Mouse (Mus musculus): Measurements from ENCODE around the gene Fam129b.

Fam129b gene

GRCm38 (mm10) chr2:32921235-32921634 lies 45.3 kb downstream of the Fam129b start:
- in situ Hi-C loops (cut with MboI, MseI): loop anchor here (5.0 kb wide), 1 partner anchor 34 kb away; no protein-coding TSS in a partner anchor

GRCm38 (mm10) chr2:32921801-32922380 lies 46.0 kb downstream of the Fam129b start:
- in situ Hi-C loops (cut with MboI, MseI): loop anchor here (5.0 kb wide), 1 partner anchor 35 kb away; no protein-coding TSS in a partner anchor

GRCm38 (mm10) chr2:32922564-32922963 lies 46.6 kb downstream of the Fam129b start:
- in situ Hi-C loops (cut with MboI, MseI): loop anchor here (5.0 kb wide), 1 partner anchor 35 kb away; no protein-coding TSS in a partner anchor

DNA sequence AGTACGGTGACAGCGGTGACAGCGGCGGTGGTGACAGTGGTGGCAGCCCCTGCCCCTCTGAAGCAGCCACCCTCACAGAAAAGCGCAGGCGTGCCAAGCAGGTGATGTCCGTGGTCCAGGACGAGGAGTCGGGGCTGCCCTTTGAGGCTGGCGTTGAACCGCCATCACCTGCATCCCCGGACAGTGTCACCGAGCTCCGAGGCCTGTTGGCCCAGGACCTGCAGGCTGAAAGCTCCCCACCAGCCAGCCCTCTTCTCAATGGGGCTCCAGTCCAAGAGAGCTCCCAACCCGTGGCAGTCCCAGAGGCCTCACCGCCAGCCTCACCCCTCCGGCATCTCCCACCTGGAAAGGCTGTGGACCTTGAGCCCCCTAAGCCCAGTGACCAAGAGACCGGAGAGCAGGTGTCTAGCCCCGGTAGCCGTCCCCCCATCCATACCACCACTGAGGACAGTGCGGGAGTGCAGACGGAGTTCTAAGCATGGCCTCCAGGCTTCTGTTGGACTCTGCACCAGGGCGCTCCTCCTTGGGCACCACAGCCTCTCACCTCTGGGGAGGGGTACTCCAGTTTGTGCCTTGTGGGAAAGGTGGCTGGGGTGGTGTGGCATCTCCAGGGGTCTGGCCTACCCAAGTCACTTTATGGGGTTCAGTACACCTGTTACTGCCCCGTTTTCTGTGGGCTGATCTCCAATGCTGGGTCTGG lies 47.8 kb downstream of the Fam129b start:
- in situ Hi-C loops (cut with MboI, MseI): loop anchor here (5.0 kb wide), 1 partner anchor 36 kb away; no protein-coding TSS in a partner anchor

GRCm38 (mm10) chr2:32924306-32924844 lies 48.5 kb downstream of the Fam129b start:
- in situ Hi-C loops (cut with MboI, MseI): loop anchor here (5.0 kb wide), 1 partner anchor 37 kb away; no protein-coding TSS in a partner anchor

DNA sequence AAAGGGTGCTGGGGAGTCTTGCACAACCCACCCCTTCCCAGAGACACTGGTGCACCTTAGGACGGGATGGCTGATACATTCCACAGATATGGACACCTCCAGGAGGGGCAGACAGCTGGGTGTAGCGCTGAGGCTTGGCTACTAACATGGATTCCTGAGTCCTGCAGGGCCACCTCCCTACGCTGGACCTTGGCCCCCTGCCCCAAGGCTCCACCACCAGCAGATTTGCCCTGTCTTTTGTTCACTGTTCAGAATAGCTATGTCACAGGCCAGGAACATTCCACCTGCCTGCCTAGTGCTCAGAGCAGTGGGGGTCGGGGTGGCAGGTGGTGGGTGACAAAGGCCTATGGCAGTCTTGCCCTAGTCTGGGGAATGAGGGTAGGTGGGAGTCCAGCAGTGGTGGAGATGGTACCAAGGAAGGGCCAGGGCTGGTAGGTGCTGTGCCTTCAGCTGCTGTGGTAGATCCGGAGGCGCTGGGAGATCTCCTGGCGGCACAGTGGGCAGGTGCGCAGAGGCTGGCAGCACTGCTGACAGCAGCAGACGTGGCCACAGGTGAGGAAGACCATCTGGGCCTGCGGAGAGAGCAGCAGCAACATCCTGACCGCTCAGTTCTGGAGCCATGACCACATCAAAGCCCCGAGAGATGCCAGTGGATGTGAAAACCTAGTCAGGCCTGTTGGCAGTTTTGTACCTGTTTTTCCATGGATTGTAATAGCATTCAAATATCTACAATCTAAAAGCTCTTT lies 50.6 kb downstream of the Fam129b start:
- in situ Hi-C loops (cut with MboI, MseI): no loop called here

DNA sequence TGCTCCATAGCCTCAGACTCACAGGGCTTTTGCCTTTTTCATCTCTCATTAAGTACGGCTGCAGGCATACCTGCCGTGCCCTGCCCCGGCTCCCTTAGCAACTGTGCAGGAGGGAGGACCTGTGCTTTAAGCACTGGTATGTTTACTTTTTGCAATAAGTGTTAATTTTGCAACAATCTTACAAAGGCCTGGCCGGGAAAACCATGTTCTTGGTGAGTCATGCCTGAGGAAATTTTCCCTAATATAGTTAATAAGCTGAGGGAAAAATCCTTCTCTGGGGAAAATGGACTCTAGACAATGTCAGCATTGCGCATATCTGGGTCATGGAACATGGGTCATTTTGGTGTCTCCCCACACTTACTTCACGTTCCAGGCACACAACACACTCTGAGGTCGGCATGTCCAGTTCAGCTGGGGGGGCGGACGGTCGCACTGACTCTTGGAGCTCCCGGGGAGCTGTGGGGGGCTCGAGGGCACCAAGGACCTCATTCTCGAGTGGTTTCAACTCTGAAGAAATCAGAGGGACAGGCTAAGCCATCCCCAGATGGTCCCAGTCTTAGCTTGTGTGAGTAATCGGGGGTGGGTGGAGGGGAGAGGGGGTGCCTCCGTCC lies 51.8 kb downstream of the Fam129b start:
- in situ Hi-C loops (cut with MboI, MseI): no loop called here

- in situ Hi-C loops (cut with MboI, MseI): no loop called here
These were observed 52.5 kb downstream of the Fam129b start for GRCm38 (mm10) chr2:32928235-32928946.

GRCm38 (mm10) chr2:32928947-32929829 lies 53.3 kb downstream of the Fam129b start:
- in situ Hi-C loops (cut with MboI, MseI): no loop called here

GRCm38 (mm10) chr2:32931730-32932129 lies 55.8 kb downstream of the Fam129b start:
- in situ Hi-C loops (cut with MboI, MseI): no loop called here

DNA sequence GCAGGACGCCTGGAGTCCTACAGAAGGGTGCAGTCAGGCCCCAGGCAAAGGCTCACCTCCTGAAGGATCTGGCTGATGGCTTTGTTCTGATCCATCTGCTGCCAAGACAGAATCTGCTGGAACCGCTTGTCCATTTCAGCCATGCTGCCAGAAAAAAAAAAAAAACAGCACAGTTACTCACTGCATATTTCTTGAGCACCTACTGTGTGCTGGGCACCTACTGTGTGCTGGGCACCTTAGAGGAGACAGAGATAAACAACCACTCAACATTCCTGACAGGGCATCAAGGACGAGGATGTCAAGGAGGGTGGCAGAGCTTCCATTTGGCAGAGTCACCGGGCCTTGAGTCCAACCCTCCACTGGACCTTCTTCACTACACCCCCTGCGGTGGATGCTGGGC lies 62.8 kb downstream of the Fam129b start:
- in situ Hi-C loops (cut with MboI, MseI): no loop called here

GRCm38 (mm10) chr2:32939418-32939817 lies 63.5 kb downstream of the Fam129b start:
- in situ Hi-C loops (cut with MboI, MseI): no loop called here

- in situ Hi-C loops (cut with MboI, MseI): no loop called here
These were observed 64.6 kb downstream of the Fam129b start for GRCm38 (mm10) chr2:32940483-32940882.

DNA sequence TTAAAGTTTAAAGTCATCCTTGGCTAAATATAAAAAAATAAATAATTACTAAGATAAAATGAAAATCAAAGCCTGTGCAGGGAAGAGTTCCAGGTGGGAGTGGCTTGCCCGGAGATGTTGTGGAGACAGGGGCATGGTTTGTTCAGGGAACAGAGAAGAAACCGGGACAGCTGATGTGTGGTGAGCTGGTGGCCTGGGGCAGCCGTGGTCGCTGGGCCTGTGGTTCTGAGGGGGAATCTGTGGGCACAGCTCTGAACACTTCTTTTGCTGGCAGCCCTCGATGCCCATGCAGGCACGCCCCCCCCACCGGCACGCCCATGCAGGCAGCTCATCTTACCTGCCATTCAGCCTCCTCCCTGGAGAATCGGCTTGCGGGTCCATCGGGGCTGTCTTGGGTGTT lies 71.5 kb downstream of the Fam129b start:
- in situ Hi-C loops (cut with MboI, MseI): no loop called here

GRCm38 (mm10) chr2:32954581-32954980 lies 78.7 kb downstream of the Fam129b start:
- in situ Hi-C loops (cut with MboI, MseI): no loop called here

DNA sequence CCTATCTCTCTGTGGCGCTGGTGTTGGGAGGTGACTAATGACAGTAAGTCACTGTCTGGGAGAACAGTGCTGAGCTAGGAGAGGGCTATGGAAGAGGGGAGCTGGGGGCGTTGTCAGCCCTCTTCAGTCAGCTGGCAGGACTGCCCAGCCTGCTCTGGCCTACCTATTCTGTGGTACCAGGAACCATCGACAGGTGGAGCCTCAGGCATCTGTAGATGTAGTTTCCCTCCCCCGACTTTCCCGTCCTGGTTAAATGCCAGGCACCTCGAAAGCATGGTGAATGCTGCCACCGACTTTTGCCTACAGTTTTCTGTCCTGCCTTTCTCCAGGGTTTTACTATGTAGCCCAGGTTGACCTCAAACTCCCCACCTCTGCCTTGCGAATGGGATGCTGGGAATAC lies 81.4 kb downstream of the Fam129b start:
- in situ Hi-C loops (cut with MboI, MseI): no loop called here

DNA sequence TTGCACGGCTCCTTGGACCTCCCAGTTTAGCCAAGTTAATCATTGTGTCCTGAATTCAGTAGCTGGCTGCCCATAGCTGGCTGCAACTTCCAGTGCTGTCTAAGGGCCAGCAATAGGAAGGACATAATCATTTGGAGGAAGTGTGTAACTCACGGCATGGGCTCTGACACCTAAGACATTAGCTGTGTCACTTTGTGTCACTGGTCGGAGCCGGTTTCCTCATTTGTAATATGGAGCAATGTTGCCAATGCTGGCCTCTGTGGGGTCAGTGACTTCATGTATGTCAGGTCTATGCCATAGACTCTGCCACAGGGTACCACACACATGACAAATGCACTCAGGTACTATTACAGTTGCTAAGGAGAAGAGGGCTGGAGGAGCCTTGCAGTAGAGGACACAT lies 84.4 kb downstream of the Fam129b start:
- in situ Hi-C loops (cut with MboI, MseI): loop anchor here (5.0 kb wide), 1 partner anchor 172 kb away; the partner anchor contains the start of gene Garnl3

GRCm38 (mm10) chr2:32961192-32961995 lies 85.5 kb downstream of the Fam129b start, which contains the start of the genes Rpl12 and Lrsam1:
Gene Rpl12 (plus strand): TSS chr2:32961559.
Gene Lrsam1 (minus strand): TSS chr2:32961614.
- in situ Hi-C loops (cut with MboI, MseI): loop anchor here (5.0 kb wide), 1 partner anchor 171 kb away; the partner anchor contains the start of gene Garnl3

Measured in T-helper 2 cell (primary cell).